Mouse (Mus musculus): ENCODE results near the gene Zcchc4. TPM values are rescaled to one million over a fixed set of nuclear protein-coding genes. Genes with fewer than 3 reads are reported as not detected.
"Not testable (repeated sequence)": the region's sequence is repeated elsewhere in the genome, so short reads cannot be mapped to it uniquely, and the experiment has no call there.

Zcchc4 gene
- polyA plus RNA-seq, 1 experiment: 0.07 TPM

- TF ChIP-seq TAL1 (IDR thresholded peaks at IDR 0.05; ENCODE audit: low read length) (no peak), GATA1 (IDR thresholded peaks at IDR 0.05; ENCODE audit: low read length) (no peak)
- no peaks in the 10 kb centered on the region for H3K9me3 ChIP-seq (ENCODE audit: control insufficient read depth, low read length)
These were observed 22.1 kb upstream of the Zcchc4 start for GRCm38 (mm10) chr5:52753146-52753545.

GRCm38 (mm10) chr5:52754196-52754595 is 21.0 kb upstream of the Zcchc4 start:
- Histone ChIP-seq H3K9me3 (ENCODE audit: control insufficient read depth, low read length) (no peaks in the 10 kb centered on the region), H3K36me3 (ENCODE audit: control insufficient read depth) (peaks cover 62% of the 10 kb centered on the region), H3K27me3 (ENCODE audit: control insufficient read depth) (no peaks in the 10 kb centered on the region), H3K4me3 (replicated peaks) (no peak overlapping the region), H3K4me1 (ENCODE audit: control insufficient read depth) (peaks cover 2% of the 10 kb centered on the region)
- TF ChIP-seq GATA1 (IDR thresholded peaks at IDR 0.05; ENCODE audit: low read length) (no peak), TAL1 (IDR thresholded peaks at IDR 0.05; ENCODE audit: low read length) (no peak)

More at GRCm38 (mm10) chr5:52753146-52753545, 22.1 kb upstream of the Zcchc4 start:
- Histone ChIP-seq H3K4me1 (ENCODE audit: control insufficient read depth) (peaks cover 3% of the 10 kb centered on the region), H3K27me3 (ENCODE audit: control insufficient read depth) (no peaks in the 10 kb centered on the region), H3K36me3 (ENCODE audit: control insufficient read depth) (peaks cover 63% of the 10 kb centered on the region), H3K4me3 (replicated peaks) (no peak overlapping the region)

GRCm38 (mm10) chr5:52755337-52755736 is 19.9 kb upstream of the Zcchc4 start:
- no peaks in the 10 kb centered on the region; the same call in 1 of the 2 replicates for H3K4me1 ChIP-seq (ENCODE audit: control insufficient read depth)
- H3K9me3 ChIP-seq (ENCODE audit: control insufficient read depth, low read length): no peaks in the 10 kb centered on the region
- no peaks in the 10 kb centered on the region for H3K27me3 ChIP-seq (ENCODE audit: control insufficient read depth)
- H3K36me3 ChIP-seq (ENCODE audit: control insufficient read depth): peaks cover 69% of the 10 kb centered on the region
- no peak for TF ChIP-seq GATA1 (IDR thresholded peaks at IDR 0.05; ENCODE audit: low read length)
- no peak for TF ChIP-seq TAL1 (IDR thresholded peaks at IDR 0.05; ENCODE audit: low read length)
- no peak overlapping the region for H3K4me3 ChIP-seq (replicated peaks)

- Histone ChIP-seq H3K4me1 (ENCODE audit: control insufficient read depth) (no peaks in the 10 kb centered on the region), H3K36me3 (ENCODE audit: control insufficient read depth) (peaks cover 69% of the 10 kb centered on the region), H3K4me3 (replicated peaks) (no peak overlapping the region), H3K9me3 (ENCODE audit: control insufficient read depth, low read length) (no peaks in the 10 kb centered on the region), H3K27me3 (ENCODE audit: control insufficient read depth) (no peaks in the 10 kb centered on the region)
- no peak for TF ChIP-seq TAL1 (IDR thresholded peaks at IDR 0.05; ENCODE audit: low read length)
These were observed 19.2 kb upstream of the Zcchc4 start for GRCm38 (mm10) chr5:52755989-52756388.

- peaks cover 70% of the 10 kb centered on the region for H3K36me3 ChIP-seq (ENCODE audit: control insufficient read depth)
- no peaks in the 10 kb centered on the region for H3K9me3 ChIP-seq (ENCODE audit: control insufficient read depth, low read length)
- TF ChIP-seq GATA1 (IDR thresholded peaks at IDR 0.05; ENCODE audit: low read length) (no peak), TAL1 (IDR thresholded peaks at IDR 0.05; ENCODE audit: low read length) (no peak)
These were observed 12.6 kb upstream of the Zcchc4 start for GRCm38 (mm10) chr5:52762586-52762985.

GRCm38 (mm10) chr5:52774267-52774666 is 942 bp upstream of the Zcchc4 start:
- Histone ChIP-seq H3K27me3 (ENCODE audit: control insufficient read depth) (no peaks in the 10 kb centered on the region), H3K4me1 (ENCODE audit: control insufficient read depth) (peaks cover 27% of the 10 kb centered on the region), H3K4me3 (replicated peaks) (no peak overlapping the region), H3K9me3 (ENCODE audit: control insufficient read depth, low read length) (no peaks in the 10 kb centered on the region), H3K36me3 (ENCODE audit: control insufficient read depth) (peaks cover 14% of the 10 kb centered on the region)
- TF ChIP-seq GATA1 (IDR thresholded peaks at IDR 0.05; ENCODE audit: low read length) (no peak), TAL1 (IDR thresholded peaks at IDR 0.05; ENCODE audit: low read length) (no peak)

More at GRCm38 (mm10) chr5:52762586-52762985, 12.6 kb upstream of the Zcchc4 start:
- no peaks in the 10 kb centered on the region for H3K4me1 ChIP-seq (ENCODE audit: control insufficient read depth)
- H3K4me3 ChIP-seq (replicated peaks): no peak overlapping the region
- H3K27me3 ChIP-seq (ENCODE audit: control insufficient read depth): no peaks in the 10 kb centered on the region

GRCm38 (mm10) chr5:52776466-52777354 is 1.5 kb downstream of the Zcchc4 start:
- TF ChIP-seq TAL1 (IDR thresholded peaks at IDR 0.05; ENCODE audit: low read length) (peak; percentile 60), GATA1 (IDR thresholded peaks at IDR 0.05; ENCODE audit: low read length) (peak; percentile 23; the same call in 1 of the 2 replicates)
- not testable (repeated sequence) for H3K27me3 ChIP-seq (ENCODE audit: control insufficient read depth); H3K9me3 ChIP-seq (ENCODE audit: control insufficient read depth, low read length); H3K36me3 ChIP-seq (ENCODE audit: control insufficient read depth); H3K4me3 ChIP-seq (replicated peaks)
- peaks cover 27% of the 10 kb centered on the region for H3K4me1 ChIP-seq (ENCODE audit: control insufficient read depth)

GRCm38 (mm10) chr5:52782523-52783250 is 7.5 kb downstream of the Zcchc4 start:
- H3K36me3 ChIP-seq (ENCODE audit: control insufficient read depth): peaks cover 21% of the 10 kb centered on the region
- peaks cover 26% of the 10 kb centered on the region for H3K4me1 ChIP-seq (ENCODE audit: control insufficient read depth)
- H3K4me3 ChIP-seq (replicated peaks): peak overlapping the region; percentile 73
- no peaks in the 10 kb centered on the region for H3K27me3 ChIP-seq (ENCODE audit: control insufficient read depth)
- no peaks in the 10 kb centered on the region for H3K9me3 ChIP-seq (ENCODE audit: control insufficient read depth, low read length)
- TF ChIP-seq TAL1 (IDR thresholded peaks at IDR 0.05; ENCODE audit: low read length): no peak
- no peak for TF ChIP-seq GATA1 (IDR thresholded peaks at IDR 0.05; ENCODE audit: low read length)

- H3K4me1 ChIP-seq (ENCODE audit: control insufficient read depth): peaks cover 25% of the 10 kb centered on the region
- peak overlapping the region; percentile 73 for H3K4me3 ChIP-seq (replicated peaks)
- TF ChIP-seq GATA1 (IDR thresholded peaks at IDR 0.05; ENCODE audit: low read length) (no peak), TAL1 (IDR thresholded peaks at IDR 0.05; ENCODE audit: low read length) (no peak)
- no peaks in the 10 kb centered on the region for H3K9me3 ChIP-seq (ENCODE audit: control insufficient read depth, low read length)
- H3K36me3 ChIP-seq (ENCODE audit: control insufficient read depth): peaks cover 23% of the 10 kb centered on the region
- H3K27me3 ChIP-seq (ENCODE audit: control insufficient read depth): no peaks in the 10 kb centered on the region
These were observed 8.0 kb downstream of the Zcchc4 start for GRCm38 (mm10) chr5:52783251-52783620.

Measured in erythroblast, embryonic 14.5 days (primary cell).